Mouse (Mus musculus) small intestine, adult 2 months (tissue): Measurements from ENCODE around the gene Gm28047.

Source experiments
- CTCF ChIP-seq: fragments of 200-500 bp; IDR thresholded peaks from 2 replicates; pipeline ENCODE4 v1.5.1; 2012; ENCODE audit warnings: low read depth, mild to moderate bottlenecking, control low read depth, inconsistent platforms, low read length, moderate library complexity, mixed read lengths; ENCODE audit not compliant: insufficient replicate concordance, insufficient read length; ENCODE audit errors: extremely low read depth
- POLR2A ChIP-seq: fragments of 200-500 bp; IDR thresholded peaks from 2 replicates; pipeline ENCODE4 v1.6.1; 2012; ENCODE audit warnings: low read depth, mild to moderate bottlenecking, control low read depth, inconsistent platforms, low read length, moderate library complexity

DNA sequence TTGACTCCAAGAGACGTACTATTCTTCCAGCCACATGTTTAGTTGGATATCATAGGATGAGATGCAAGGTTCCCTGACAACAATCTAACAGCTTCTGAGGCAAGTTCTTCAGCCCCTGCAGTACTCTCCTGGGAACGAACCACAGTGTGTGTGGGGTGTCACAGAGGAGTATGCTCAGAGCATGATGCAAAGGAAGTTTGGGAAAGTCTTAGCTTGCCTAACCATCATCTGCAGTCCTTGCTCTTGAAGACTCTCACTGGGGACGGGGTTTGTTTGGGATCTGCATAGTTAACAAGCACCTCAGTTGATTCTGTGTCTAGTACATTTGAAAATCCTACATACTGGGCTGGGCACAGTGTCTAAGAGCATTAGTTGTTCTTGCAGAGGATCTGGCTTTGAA is 116.5 kb downstream of the Gm28047 start:
- TF ChIP-seq CTCF (no peak), POLR2A (no peak)
